Mouse (Mus musculus) CD4-positive, CD25-positive, alpha-beta regulatory T cell, adult 4 months (primary cell): Measurements from ENCODE around the gene Dhx36. TPM values are rescaled to one million over a fixed set of nuclear protein-coding genes. Genes with fewer than 3 reads are reported as not detected.
A peak's percentile ranks its signal among the peaks of the same experiment; 100 is the strongest.

Source experiments
- ATAC-seq: one replicate; pipeline ENCODE4 v1.8.0; 2017
- polyA plus RNA-seq, 2 experiments: library from polyadenylated mRNA; unstranded; fragments of 100-300 nt; shearing (Covaris generic); gene quantifications; one replicate each; pipeline ENCODE4 v1.2.1; 2017

Gene Dhx36
- 10 to 100 TPM; 23.4 to 23.8 TPM for polyA plus RNA-seq

- ATAC-seq, result peak; percentile 99
Measured at GRCm38 (mm10) chr3:62506488-62507205, at the start of gene Dhx36. TSS of gene Dhx36 (minus strand) at chr3:62507004.

DNA sequence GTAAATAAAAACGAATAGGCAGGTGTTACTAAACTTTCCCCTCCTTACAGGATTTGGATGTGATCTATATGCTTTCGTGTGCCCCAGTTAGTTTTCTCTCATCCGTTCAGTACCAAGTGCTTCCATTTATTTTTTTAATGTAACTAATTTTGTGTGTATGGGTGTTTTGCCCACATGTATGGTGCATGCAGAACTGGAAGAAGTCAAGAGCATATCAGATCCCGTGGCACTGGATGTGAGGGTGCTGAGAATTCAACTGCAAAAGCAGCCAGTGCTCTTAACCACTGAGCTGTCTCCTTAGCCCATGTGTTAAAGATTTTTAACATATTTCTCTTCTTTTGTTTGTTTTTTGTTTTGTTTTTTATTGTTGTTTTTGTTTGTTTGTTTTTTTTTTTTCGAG is 20.8 kb upstream of the Dhx36 start:
- ATAC-seq, result no peak

DNA sequence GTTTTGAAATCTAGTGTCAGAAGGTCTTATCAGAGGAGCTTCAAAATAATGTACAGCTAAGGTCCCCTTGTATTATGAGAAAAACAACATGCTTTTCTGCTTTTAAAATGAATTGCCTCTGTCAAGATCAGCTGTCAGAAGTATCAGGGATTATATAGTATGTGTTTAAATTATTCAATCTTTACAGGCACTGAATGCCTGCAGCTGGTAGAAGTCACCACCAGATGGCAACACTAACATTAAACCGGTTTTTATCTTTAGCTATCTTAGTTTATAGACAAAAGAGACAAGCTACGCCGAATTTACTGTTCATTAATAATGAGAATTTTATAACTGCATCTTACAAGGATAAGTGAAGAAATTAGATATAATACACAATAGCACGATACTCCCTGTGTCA is 20.4 kb upstream of the Dhx36 start:
- ATAC-seq, result no peak

GRCm38 (mm10) chr3:62507206-62507647 is 423 bp upstream of the Dhx36 start:
- no peak for ATAC-seq

- ATAC-seq, result no peak
Measured at GRCm38 (mm10) chr3:62505166-62505900, 1.5 kb downstream of the Dhx36 start.

DNA sequence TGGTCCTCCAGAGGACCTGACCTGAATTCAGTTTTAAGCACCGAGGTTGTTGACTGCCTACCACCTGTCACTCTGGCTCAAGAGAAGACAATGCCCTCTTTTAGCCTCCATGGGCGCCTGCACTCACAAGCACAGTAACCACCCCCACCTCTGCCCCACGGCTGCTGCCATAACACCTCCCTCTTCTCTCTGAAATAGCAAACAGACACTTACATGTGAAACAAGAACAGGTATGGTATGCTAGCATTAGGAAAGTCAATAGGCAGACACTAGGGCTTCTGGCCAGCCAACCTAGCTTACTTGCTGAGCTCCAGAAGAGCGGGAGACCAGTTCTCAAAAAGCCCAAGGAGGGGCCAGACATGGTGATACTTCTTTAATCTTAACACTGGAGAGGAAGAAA is 7.5 kb downstream of the Dhx36 start:
- no peak for ATAC-seq

DNA sequence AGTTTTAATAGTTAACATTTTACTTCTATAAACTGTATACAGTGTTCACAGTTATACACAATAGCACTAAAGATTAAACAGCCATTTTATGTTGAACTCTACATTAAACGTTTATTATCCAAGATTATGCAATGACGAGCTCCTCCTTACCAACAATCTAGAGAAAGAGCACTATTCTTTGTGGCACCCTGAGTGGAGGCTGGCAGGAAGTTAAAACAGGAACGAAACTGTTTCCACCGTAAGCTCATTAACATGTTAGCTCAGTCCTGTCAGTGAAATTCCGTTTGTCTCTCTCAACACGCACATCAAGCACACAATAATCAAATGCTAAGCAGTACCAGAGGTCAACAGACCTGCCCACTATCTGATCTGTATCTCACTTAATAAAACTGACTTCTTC is 14.2 kb downstream of the Dhx36 start:
- no peak for ATAC-seq

GRCm38 (mm10) chr3:62484340-62484739 is 22.5 kb downstream of the Dhx36 start:
- no peak for ATAC-seq

GRCm38 (mm10) chr3:62470179-62470578 is 36.6 kb downstream of the Dhx36 start:
- no peak for ATAC-seq

GRCm38 (mm10) chr3:62464276-62464675 is 42.5 kb downstream of the Dhx36 start:
- no peak for ATAC-seq

DNA sequence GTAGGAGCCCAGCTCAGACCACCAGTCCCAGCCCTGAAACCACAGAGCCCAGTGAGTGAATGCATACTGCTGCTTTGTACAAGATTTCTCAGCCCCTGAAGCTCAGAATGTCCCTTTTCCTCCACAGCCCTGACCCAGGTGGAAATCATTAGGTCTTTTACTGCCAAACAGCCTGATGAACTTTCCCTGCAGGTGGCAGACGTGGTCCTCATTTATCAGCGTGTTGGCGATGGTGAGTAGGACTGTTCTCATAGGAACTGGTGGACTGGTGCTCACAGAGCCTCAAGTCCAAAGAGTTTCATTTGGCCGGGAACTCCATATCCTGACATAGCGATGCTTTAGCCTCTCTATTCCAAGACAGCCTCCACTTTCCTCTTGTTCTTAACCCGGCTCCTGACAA is 47.3 kb downstream of the Dhx36 start:
- ATAC-seq, result no peak

DNA sequence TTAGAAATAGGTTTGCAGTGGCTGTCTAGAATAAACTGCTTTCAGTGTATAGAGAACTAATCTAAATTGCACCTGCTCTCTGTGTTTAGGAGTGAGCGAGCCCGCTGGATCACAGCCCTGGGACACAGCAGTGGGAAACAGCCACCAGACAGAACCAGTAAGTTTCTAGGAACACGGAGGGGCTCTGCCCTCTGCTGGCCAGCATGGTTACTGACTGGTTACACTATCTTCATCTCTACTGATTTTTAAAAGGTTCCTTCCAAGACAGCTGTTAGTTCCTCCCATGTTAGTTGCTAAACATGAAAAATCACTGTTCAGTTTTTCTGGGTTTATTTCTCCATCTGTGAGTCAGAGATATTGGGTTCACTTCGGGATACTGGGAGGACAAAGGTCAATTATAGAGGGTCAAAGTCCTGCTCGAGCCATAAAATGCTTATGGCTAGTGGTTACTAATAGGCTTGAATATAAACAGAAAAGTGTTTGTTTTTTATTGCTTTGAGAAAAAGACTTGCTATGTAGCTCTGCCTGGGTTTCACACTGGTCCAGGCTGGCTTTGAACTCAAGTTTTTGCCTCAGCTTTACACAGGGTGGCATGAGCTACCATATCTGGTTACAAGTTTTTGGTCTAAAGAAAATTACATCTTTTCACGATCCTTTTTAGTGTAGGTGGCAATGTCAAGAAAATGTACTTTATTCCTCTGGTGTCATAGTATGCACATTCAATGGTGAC is 48.4 kb downstream of the Dhx36 start:
- ATAC-seq, result peak; percentile 72

DNA sequence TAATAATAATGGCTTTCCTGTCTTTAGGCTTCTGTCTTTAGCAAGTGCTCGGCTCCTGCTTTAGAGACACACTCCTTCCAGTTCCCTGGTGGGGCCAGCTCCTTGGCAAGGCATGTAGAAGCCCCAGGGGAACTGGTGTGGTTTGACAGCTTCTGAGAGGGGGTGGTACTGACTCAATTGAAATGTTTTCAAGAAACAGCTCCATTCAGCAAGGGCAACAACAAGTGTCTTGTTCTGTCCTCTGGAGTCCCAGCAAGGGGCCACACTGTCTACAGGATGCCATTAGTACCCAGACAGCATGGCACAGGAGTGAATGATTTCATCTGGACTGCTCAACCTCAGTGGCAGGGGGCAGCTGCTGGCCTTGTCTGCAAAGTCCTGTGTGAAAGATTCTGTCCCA is 51.0 kb downstream of the Dhx36 start:
- no peak for ATAC-seq

DNA sequence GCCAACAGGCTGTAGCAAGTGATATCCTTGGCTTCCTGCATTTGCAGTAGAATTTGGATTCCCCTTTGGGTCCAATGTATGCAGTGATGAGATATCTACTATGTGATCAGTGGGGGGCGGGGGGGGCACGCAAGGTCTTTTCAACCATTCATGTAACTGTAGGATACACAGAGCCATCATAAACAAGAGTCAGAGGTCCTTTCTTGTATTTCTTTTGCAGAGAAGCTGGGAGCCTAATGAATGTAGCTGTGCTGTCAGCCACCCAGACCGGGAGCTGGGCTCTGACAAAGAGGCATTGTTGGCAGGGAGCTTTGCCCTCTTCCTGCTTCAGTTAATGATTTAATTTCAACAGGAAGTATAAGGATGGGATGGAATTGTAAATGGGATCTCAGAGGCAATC is 52.7 kb downstream of the Dhx36 start:
- no peak for ATAC-seq

- ATAC-seq, result no peak
Measured at GRCm38 (mm10) chr3:62452961-62453360, 53.8 kb downstream of the Dhx36 start.

DNA sequence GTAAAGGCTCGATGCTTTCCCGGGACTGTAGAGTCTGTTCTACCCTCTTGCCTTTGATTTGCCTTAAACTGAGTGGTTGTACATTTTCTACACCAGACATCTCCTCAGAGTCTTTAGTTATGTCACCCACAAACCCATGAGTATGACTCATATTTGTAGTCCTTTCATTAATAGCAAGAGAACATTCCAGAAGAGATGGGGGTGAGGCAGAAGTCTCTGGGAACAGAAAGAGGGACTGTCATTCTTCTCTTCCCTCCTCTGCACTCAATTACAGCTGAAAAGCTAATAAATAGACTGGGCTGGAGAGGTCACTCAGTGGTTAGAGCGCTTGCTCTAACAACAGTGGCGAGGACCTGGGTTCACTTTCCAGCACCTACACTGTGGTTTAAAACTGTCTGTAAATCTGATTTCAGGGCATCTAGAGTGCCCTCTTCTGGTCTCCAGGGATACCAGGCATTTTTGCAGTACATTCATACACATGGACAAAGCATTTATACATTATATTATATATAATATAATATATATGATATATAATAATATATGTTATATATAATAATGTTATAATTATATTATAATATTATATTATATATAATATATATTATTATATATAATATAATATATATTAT is 56.8 kb downstream of the Dhx36 start:
- no peak for ATAC-seq

GRCm38 (mm10) chr3:62447151-62447550 is 59.7 kb downstream of the Dhx36 start:
- ATAC-seq, result no peak

DNA sequence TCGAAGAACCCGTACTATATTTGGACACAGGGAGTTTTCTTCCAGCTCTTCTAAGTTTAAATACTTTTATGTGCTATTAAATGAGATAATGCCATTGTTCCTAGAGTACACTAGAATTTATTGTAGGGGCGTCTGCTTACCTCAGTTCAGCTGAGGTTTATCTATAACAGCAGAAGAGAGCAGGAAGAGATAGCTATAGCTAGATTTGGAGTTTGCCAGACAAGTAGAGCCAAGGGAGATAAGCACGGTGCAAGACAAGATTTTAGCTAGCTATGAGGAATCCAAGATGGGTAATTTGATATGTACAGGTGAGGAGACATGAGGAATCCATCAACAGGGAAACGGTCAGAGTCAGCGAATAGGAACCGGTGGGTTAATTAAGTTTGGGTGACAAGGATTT is 60.5 kb downstream of the Dhx36 start:
- no peak for ATAC-seq

DNA sequence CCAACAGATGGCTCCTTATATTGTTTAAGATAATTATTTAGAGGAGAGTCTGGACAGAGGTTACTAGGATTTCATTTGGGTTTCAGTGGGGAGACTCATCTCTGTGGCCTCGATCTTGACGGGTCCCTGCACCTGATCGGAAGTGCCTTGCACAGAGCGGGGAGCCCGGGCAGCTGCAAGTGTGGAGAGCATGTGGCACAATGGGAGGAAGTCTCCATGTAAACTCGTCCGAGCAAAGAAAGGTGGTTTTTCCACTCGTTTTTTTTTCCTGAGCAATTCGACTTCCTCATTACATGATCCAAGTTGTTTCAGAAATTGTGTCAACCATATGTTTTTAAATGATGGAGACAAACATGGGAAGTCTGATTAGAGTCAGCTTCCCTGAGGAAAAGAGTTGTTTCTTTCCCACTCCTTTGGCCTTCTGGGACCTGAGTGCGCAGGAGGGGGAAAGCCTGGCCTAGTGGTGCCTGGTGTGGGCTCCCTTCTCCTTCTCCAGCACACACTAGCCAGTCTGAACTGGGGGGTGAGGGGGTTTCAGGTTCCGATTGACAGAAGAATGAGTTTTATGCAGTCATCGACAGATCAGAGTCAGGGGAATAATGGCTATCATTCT is 63.1 kb downstream of the Dhx36 start:
- no peak for ATAC-seq

DNA sequence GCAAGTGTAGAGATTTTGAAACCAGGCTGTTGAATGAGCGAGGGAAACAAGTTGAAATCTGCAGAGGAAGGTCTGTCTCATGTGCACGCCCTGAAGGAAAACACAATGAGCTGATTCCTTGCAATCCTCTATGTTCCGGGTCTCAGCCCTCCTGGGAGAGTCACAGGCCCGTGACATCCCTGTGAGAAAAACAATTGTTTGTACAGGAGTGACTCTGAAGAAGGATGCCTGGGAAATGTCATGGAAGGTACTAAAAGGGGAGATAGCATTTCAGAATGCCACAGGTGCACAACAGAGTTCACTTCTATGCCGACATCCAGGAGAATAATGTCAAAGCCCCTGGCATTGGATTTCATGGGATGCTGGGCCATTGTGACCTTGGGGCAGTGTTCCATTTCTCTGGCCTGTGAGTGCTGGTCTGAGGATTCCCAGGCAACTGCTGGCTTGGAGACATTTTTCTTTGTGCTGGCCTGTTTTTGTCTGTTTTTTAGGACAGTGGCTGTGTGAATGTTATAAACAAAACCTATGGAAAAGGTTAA is 66.3 kb downstream of the Dhx36 start:
- ATAC-seq, result no peak

DNA sequence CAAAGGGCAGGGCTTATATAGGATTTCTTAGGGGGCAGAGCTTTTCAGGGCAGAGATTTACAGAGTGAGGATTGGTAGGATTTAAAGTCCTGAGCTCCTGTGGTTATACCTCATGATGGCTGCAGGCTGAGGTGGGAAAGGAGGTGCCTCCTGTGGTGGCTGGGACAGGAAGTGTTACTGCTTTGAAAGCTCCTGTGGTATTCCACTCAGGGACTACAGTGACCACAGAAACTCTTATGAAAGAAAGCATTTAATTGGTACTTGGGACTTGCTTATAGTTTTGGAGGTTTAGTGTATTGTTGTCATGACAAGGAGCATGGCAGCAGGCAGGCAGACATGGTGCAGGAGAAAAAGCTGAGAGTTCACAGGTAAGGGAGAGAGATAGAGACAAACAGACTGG is 70.9 kb downstream of the Dhx36 start:
- ATAC-seq, result no peak

GRCm38 (mm10) chr3:62433675-62434074 is 73.1 kb downstream of the Dhx36 start:
- no peak for ATAC-seq
